Mouse (Mus musculus): ENCODE results near the gene Lrrc74a. TPM values are rescaled to one million over a fixed set of nuclear protein-coding genes. Genes with fewer than 3 reads are reported as not detected.

Gene Lrrc74a
- total and polyA plus RNA-seq, 2 experiments = not detected

DNA sequence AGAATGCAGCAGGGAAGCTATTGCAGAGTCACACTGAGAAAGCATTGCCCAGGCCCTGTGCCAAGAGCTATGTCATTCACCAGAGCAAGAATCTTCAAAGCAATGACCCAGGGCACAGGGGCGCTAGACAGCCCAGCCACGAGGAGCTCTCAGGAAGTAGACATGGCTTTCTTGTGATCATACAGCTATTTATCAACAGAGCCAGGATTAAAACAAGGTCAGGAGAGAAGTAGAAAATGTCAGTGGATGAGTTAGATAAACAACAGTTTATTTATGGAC lies 56.6 kb downstream of the Lrrc74a start:
- no peaks in the 10 kb centered on the region for H3K79me2 ChIP-seq (ENCODE audit: control insufficient read depth, insufficient read depth, low read length)
- H3K4me1 ChIP-seq (ENCODE audit: control insufficient read depth, insufficient read depth, low read length) = peaks cover 9% of the 10 kb centered on the region
- H3K4me3 ChIP-seq (ENCODE audit: insufficient read depth, low read depth, low read length) = no peak overlapping the region
- H3K27ac ChIP-seq (replicated peaks; ENCODE audit: insufficient read depth, low read depth, low read length) = no peak overlapping the region
- no peaks in the 10 kb centered on the region for H3K27me3 ChIP-seq (ENCODE audit: control insufficient read depth, insufficient read depth, low read length)
- DNase-seq (ENCODE audit: extremely low read depth, low read depth, low spot score) = no peak
- TF ChIP-seq POLR2A (IDR thresholded peaks at IDR 0.05; ENCODE audit: extremely low read depth, insufficient read depth, low read length) (no peak), CTCF (IDR thresholded peaks at IDR 0.05; ENCODE audit: low read depth, low read length) (no peak)
- no peak overlapping the region for H3K9ac ChIP-seq (ENCODE audit: low read depth, low read length)
- H3K36me3 ChIP-seq (ENCODE audit: control insufficient read depth, insufficient read depth, low read length) = no peaks in the 10 kb centered on the region
- 5% methylated on average over 2 of the region's 2 CpGs for WGBS

DNA sequence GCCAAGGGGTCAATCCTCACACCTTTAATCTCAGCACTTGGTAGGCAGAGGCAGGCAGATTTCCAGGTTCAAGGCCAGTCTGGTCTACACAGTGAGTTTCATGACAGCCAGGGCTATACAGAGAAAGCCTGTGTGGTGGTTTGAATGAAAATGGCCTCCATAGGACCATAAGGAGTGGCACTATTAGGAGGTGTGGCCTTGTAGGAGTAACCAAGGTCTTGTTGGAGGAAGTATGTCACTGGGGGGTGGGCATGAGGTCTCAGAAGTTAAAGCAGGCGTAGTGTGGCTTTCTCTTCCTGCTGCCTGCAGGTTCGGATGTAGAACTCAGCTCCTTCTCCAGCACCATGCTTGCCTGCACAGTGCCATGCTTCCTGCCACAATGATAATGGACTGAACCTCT lies 57.8 kb downstream of the Lrrc74a start:
- 79% methylated on average over 2 of the region's 2 CpGs for WGBS
- no peak overlapping the region for H3K4me3 ChIP-seq (ENCODE audit: insufficient read depth, low read depth, low read length)
- TF ChIP-seq POLR2A (IDR thresholded peaks at IDR 0.05; ENCODE audit: extremely low read depth, insufficient read depth, low read length) (no peak), CTCF (IDR thresholded peaks at IDR 0.05; ENCODE audit: low read depth, low read length) (no peak)

DNA sequence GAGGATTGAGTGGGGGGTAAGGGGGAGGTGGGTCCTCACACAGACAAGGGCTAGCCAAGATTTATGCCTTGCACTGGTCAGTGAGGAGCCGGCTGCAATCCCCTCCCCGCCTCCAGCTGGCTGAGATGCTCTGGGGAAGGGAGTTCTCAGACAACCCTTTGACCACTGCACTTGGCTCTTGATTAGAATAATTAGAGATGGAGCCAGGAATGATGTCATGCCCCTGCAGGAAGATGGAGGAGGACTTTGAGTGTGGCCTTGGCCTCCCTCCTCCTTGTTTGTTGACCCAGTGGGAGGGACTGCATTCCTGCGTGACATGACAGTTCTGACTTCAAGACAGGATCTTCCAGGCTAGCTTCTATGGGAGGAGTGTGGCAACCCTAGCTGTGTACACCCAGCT lies 59.7 kb downstream of the Lrrc74a start:
- peak overlapping the region; percentile 10; the same call in 1 of the 2 replicates for H3K27ac ChIP-seq (replicated peaks; ENCODE audit: insufficient read depth, low read depth, low read length)

More for the DNA sequence above, 57.8 kb downstream of the Lrrc74a start:
- no peak overlapping the region for H3K9ac ChIP-seq (ENCODE audit: low read depth, low read length)
- no peaks in the 10 kb centered on the region for H3K36me3 ChIP-seq (ENCODE audit: control insufficient read depth, insufficient read depth, low read length)
- no peak overlapping the region for H3K27ac ChIP-seq (replicated peaks; ENCODE audit: insufficient read depth, low read depth, low read length)
- H3K4me1 ChIP-seq (ENCODE audit: control insufficient read depth, insufficient read depth, low read length) = peaks cover 9% of the 10 kb centered on the region
- H3K27me3 ChIP-seq (ENCODE audit: control insufficient read depth, insufficient read depth, low read length) = no peaks in the 10 kb centered on the region
- DNase-seq (ENCODE audit: extremely low read depth, low read depth, low spot score) = no peak
- H3K79me2 ChIP-seq (ENCODE audit: control insufficient read depth, insufficient read depth, low read length) = no peaks in the 10 kb centered on the region

DNA sequence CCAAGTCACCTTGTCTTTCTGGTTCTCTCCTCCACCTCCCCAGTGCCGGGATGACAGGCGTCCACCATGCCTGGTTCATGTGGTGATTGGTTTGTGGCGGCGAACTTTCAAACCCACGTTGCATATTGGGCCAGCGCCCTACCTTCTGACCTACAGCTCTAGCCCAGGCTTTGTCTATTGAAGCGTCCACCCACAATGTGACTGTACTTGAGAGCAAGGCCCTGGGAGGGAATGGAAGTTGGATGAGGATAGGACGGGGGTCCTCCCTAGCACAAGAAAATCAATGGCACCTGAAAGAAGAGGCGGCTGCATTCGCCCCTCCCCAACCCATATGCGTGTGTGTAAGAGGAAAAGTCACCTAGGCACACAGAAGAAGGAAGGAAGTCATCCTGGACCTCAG lies 60.2 kb downstream of the Lrrc74a start:
- Histone ChIP-seq H3K4me3 (ENCODE audit: insufficient read depth, low read depth, low read length) (no peak overlapping the region), H3K9ac (ENCODE audit: low read depth, low read length) (no peak overlapping the region), H3K79me2 (ENCODE audit: control insufficient read depth, insufficient read depth, low read length) (no peaks in the 10 kb centered on the region), H3K4me1 (ENCODE audit: control insufficient read depth, insufficient read depth, low read length) (peaks cover 22% of the 10 kb centered on the region), H3K27ac (replicated peaks; ENCODE audit: insufficient read depth, low read depth, low read length) (0 out of 2 replicates have a peak overlapping the region, but pooled peaks have one; percentile 2), H3K27me3 (ENCODE audit: control insufficient read depth, insufficient read depth, low read length) (no peaks in the 10 kb centered on the region), H3K36me3 (ENCODE audit: control insufficient read depth, insufficient read depth, low read length) (no peaks in the 10 kb centered on the region)
- WGBS = 93% methylated on average over 11 of the region's 11 CpGs
- no peak for DNase-seq (ENCODE audit: extremely low read depth, low read depth, low spot score)
- TF ChIP-seq POLR2A (IDR thresholded peaks at IDR 0.05; ENCODE audit: extremely low read depth, insufficient read depth, low read length) = no peak
- no peak for TF ChIP-seq CTCF (IDR thresholded peaks at IDR 0.05; ENCODE audit: low read depth, low read length)

More for the DNA sequence above, 59.7 kb downstream of the Lrrc74a start:
- no peaks in the 10 kb centered on the region for H3K36me3 ChIP-seq (ENCODE audit: control insufficient read depth, insufficient read depth, low read length)
- H3K4me3 ChIP-seq (ENCODE audit: insufficient read depth, low read depth, low read length) = no peak overlapping the region
- H3K79me2 ChIP-seq (ENCODE audit: control insufficient read depth, insufficient read depth, low read length) = no peaks in the 10 kb centered on the region
- no peak overlapping the region for H3K9ac ChIP-seq (ENCODE audit: low read depth, low read length)
- DNase-seq (ENCODE audit: extremely low read depth, low read depth, low spot score) = peak; percentile 87
- 15% methylated on average over 3 of the region's 3 CpGs for WGBS
- no peaks in the 10 kb centered on the region for H3K27me3 ChIP-seq (ENCODE audit: control insufficient read depth, insufficient read depth, low read length)
- H3K4me1 ChIP-seq (ENCODE audit: control insufficient read depth, insufficient read depth, low read length) = peaks cover 17% of the 10 kb centered on the region
- no peak for TF ChIP-seq POLR2A (IDR thresholded peaks at IDR 0.05; ENCODE audit: extremely low read depth, insufficient read depth, low read length)
- TF ChIP-seq CTCF (IDR thresholded peaks at IDR 0.05; ENCODE audit: low read depth, low read length) = no peak

DNA sequence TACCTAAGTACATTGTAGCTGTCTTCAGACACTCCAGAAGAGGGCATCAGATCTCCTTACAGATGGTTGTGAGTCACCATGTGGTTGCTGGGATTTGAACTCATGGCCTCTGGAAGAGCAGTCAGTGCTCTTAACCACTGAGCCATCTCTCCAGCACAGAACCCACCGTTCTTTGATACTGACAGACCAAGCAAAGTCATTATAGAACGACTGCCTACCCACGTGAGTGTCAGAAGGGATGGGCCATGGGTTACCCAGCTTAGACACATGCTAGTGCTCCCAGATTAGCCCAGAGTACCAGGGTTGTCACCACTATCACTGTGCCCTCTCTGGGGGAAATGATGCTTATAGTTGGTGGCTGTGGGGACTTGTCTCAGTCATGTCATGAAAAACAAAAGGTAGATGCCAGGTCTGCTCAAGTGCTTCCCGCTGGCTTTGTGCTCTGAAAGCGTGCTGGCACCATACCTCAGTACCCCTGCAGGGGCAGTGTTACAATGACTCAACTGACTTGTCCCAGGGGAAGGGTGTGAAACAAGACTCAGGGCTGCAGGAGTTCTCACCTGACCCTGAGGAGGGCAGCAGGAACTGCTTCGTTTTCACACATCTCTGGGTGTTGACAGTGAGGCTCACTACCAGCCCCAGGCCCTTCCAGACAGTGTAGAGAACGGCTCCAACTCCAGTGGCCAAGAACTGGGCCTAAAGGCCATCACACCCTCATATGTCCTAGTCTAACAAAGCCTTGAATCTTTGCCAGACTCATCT lies 61.1 kb downstream of the Lrrc74a start:
- no peak for DNase-seq (ENCODE audit: extremely low read depth, low read depth, low spot score)
- TF ChIP-seq POLR2A (IDR thresholded peaks at IDR 0.05; ENCODE audit: extremely low read depth, insufficient read depth, low read length) (no peak), CTCF (IDR thresholded peaks at IDR 0.05; ENCODE audit: low read depth, low read length) (no peak)

DNA sequence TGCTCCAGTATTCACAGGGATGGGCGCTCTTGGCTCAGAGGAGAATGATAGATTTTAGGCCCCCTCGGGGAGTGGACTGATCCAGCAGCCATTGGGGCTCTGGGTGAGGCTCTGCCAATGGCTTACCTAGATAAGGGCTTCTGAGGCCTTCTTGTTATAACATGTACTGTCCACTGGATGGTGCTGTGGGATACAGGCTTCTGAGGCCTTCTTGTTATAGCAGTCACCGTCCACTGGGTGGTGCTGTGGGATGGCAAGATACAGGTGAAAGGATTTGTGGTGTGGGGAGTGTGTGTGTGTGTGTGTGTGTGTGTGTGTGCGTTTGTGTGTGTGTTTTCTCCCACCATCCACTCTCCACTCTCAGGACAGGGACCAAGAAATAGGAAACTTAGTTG lies 61.7 kb downstream of the Lrrc74a start:
- Histone ChIP-seq H3K27ac (replicated peaks; ENCODE audit: insufficient read depth, low read depth, low read length) (peak overlapping the region; percentile 26; the same call in 1 of the 2 replicates), H3K27me3 (ENCODE audit: control insufficient read depth, insufficient read depth, low read length) (no peaks in the 10 kb centered on the region), H3K4me1 (ENCODE audit: control insufficient read depth, insufficient read depth, low read length) (peaks cover 26% of the 10 kb centered on the region), H3K4me3 (ENCODE audit: insufficient read depth, low read depth, low read length) (no peak overlapping the region), H3K9ac (ENCODE audit: low read depth, low read length) (no peak overlapping the region), H3K36me3 (ENCODE audit: control insufficient read depth, insufficient read depth, low read length) (no peaks in the 10 kb centered on the region), H3K79me2 (ENCODE audit: control insufficient read depth, insufficient read depth, low read length) (no peaks in the 10 kb centered on the region)
- WGBS = 5% methylated on average over 4 of the region's 4 CpGs
- peak; percentile 84 for DNase-seq (ENCODE audit: extremely low read depth, low read depth, low spot score)
- no peak for TF ChIP-seq POLR2A (IDR thresholded peaks at IDR 0.05; ENCODE audit: extremely low read depth, insufficient read depth, low read length)
- TF ChIP-seq CTCF (IDR thresholded peaks at IDR 0.05; ENCODE audit: low read depth, low read length) = peak; percentile 89

More for the DNA sequence above, 61.1 kb downstream of the Lrrc74a start:
- no peak overlapping the region for H3K4me3 ChIP-seq (ENCODE audit: insufficient read depth, low read depth, low read length)
- H3K4me1 ChIP-seq (ENCODE audit: control insufficient read depth, insufficient read depth, low read length) = peaks cover 25% of the 10 kb centered on the region
- 0 out of 2 replicates have a peak overlapping the region, but pooled peaks have one; percentile 3 for H3K27ac ChIP-seq (replicated peaks; ENCODE audit: insufficient read depth, low read depth, low read length)
- 68% methylated on average over 7 of the region's 7 CpGs for WGBS
- no peaks in the 10 kb centered on the region for H3K79me2 ChIP-seq (ENCODE audit: control insufficient read depth, insufficient read depth, low read length)
- no peaks in the 10 kb centered on the region for H3K36me3 ChIP-seq (ENCODE audit: control insufficient read depth, insufficient read depth, low read length)
- no peaks in the 10 kb centered on the region for H3K27me3 ChIP-seq (ENCODE audit: control insufficient read depth, insufficient read depth, low read length)
- no peak overlapping the region for H3K9ac ChIP-seq (ENCODE audit: low read depth, low read length)
